Mouse (Mus musculus) intestine, postnatal 0 days (tissue): Measurements from ENCODE around the gene Ophn1. TPM values are rescaled to one million over a fixed set of nuclear protein-coding genes. Genes with fewer than 3 reads are reported as not detected.

Experiments used
- ATAC-seq: fragments of 200-750 bp; cut with Nextera tagmentation; 2 replicates; pipeline ENCODE4 v1.8.0; 2017; ENCODE audit warnings: mild to moderate bottlenecking, moderate TSS enrichment, moderate library complexity
- H3K27ac ChIP-seq: fragments of 300-500 bp; sonication (generic); 2 replicates; pipeline ENCODE4 v1.5.1; 2014; ENCODE audit warnings: mild to moderate bottlenecking, low read depth, low read length, moderate library complexity
- H3K27me3 ChIP-seq: fragments of 300-500 bp; sonication (generic); replicated peaks from 2 replicates; pipeline ENCODE4 v1.6.1; 2014; ENCODE audit warnings: low read length, mixed read lengths; ENCODE audit not compliant: control insufficient read depth, insufficient read depth
- H3K36me3 ChIP-seq: fragments of 300-500 bp; sonication (generic); 2 replicates; pipeline ENCODE4 v1.6.1; 2014; ENCODE audit warnings: mild to moderate bottlenecking, moderate library complexity; ENCODE audit not compliant: control insufficient read depth, insufficient read depth
- H3K4me1 ChIP-seq: fragments of 300-500 bp; sonication (generic); replicated peaks from 2 replicates; pipeline ENCODE4 v1.6.1; 2014; ENCODE audit warnings: antibody characterized with exemption, low read length, mixed read lengths; ENCODE audit not compliant: control insufficient read depth, insufficient read depth
- H3K4me2 ChIP-seq: fragments of 300-500 bp; sonication (generic); replicated peaks from 2 replicates; pipeline ENCODE4 v1.6.1; 2014; ENCODE audit warnings: low read depth, mild to moderate bottlenecking, moderate library complexity
- H3K4me3 ChIP-seq: fragments of 300-500 bp; sonication (generic); 2 replicates; pipeline ENCODE4 v1.5.1; 2014; ENCODE audit warnings: low read depth, low read length
- H3K9ac ChIP-seq: fragments of 300-500 bp; sonication (generic); 2 replicates; pipeline ENCODE4 v1.6.1; 2014; ENCODE audit warnings: mild to moderate bottlenecking, low read depth, low read length
- H3K9me3 ChIP-seq: fragments of 300-500 bp; sonication (generic); 2 replicates; pipeline ENCODE4 v1.6.1; 2016; ENCODE audit warnings: mixed run types; ENCODE audit not compliant: control insufficient read depth
- CTCF ChIP-seq: sonication (generic); IDR thresholded peaks from 2 replicates; pipeline ENCODE4 v1.5.1; 2016; ENCODE audit warnings: low read depth, mild to moderate bottlenecking, control low read depth, antibody characterized with exemption, moderate library complexity
- WGBS: fragments of 180-500 bp; shearing (Covaris S2); extraction: QIAGEN DNeasy Blood & Tissue Kit; methylation state at CpG from one replicate; pipeline ENCODE4 v1.1.7; 2014; 5-methylcytosine and 5-hydroxymethylcytosine counted together
- polyA plus RNA-seq: library from polyadenylated mRNA; unstranded; fragments of >200 nt; fragmentation: Nextera tagmentation; extraction: Ambion mirVana; gene quantifications from 2 replicates; pipeline ENCODE4 v1.2.1, GENCODE M21; 2015

Gene Ophn1
- polyA plus RNA-seq, 1 experiment from 2014 or later, result 4.8 TPM

DNA sequence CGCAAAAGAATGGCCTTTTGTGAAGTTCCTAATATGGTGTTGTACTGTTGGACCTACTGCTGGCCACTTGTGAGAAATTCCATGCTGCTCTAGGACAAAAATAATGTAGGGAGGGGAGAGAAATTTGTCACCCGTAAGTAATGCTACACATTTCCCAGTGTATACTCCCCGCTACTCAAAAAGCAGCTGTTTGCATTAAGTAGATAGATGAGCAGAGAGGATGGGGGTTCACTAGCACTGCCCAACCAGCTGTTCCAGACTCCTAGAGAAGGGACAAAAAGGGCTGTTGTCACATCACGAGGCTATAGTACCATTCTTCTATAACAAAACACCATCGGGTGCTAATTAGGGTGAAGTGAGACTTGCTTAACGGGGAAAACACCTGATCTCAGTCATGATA lies 15.7 kb downstream of the Ophn1 start:
- Histone ChIP-seq H3K36me3 (no peaks in the 10 kb centered on the region), H3K9me3 (no peaks in the 10 kb centered on the region), H3K9ac (no peak overlapping the region), H3K27me3 (no peaks in the 10 kb centered on the region), H3K4me3 (no peak overlapping the region), H3K4me1 (no peaks in the 10 kb centered on the region), H3K27ac (no peak overlapping the region), H3K4me2 (no peak overlapping the region)
- no peak for TF ChIP-seq CTCF
- WGBS, result 69% methylated on average over 6 of the region's 6 CpGs
- ATAC-seq, result no peak

DNA sequence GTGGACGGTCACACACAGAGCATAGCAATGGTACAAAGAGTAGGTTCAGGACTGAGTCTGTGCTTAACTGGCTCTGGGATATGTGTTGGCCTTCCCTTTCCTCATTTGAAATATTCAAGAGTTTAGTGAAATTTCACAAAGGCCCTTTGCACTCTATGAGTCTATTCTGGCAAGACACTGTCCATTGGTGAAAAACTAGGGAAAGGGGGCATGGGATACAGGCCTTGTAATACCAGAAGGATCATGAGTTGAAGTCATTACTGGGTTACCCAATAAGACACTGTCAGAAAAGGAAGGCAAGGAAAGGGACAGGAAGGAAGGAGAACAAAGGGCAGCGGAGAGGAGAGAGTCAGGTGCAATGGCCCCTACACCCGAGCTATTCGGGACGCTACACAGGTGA lies 16.7 kb downstream of the Ophn1 start:
- Histone ChIP-seq H3K27ac (no peak overlapping the region), H3K4me1 (no peaks in the 10 kb centered on the region), H3K9me3 (no peaks in the 10 kb centered on the region), H3K27me3 (no peaks in the 10 kb centered on the region), H3K4me2 (no peak overlapping the region), H3K4me3 (no peak overlapping the region), H3K36me3 (no peaks in the 10 kb centered on the region), H3K9ac (no peak overlapping the region)
- TF ChIP-seq CTCF, result no peak
- WGBS, result 80% methylated on average over 5 of the region's 5 CpGs
- ATAC-seq, result no peak

DNA sequence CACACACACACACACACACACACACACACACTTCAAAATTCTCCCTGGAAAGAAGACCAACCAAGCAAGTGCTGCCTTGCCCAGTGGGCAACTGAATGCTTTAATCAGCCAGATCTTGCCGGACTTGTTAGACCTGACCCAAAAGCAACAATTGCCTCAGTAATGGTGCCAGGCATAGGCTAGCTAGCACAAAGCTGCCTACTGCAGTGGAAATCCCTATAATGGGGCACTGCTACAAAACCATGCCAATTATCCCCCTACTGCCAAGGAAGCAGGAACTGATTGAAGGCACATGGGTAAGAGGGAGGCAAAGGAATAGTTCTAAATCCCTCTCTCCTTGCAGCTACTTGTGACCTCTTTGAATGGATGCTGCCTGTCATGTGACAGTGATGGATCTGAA lies 18.8 kb downstream of the Ophn1 start:
- H3K9ac ChIP-seq, result no peak overlapping the region
- H3K4me2 ChIP-seq, result no peak overlapping the region
- H3K4me3 ChIP-seq, result no peak overlapping the region
- WGBS, result 94% methylated on average over 1 of the region's 1 CpGs
- no peaks in the 10 kb centered on the region for H3K27me3 ChIP-seq
- no peaks in the 10 kb centered on the region for H3K4me1 ChIP-seq
- no peak for ATAC-seq
- no peak overlapping the region for H3K27ac ChIP-seq
- no peak for TF ChIP-seq CTCF
- no peaks in the 10 kb centered on the region for H3K36me3 ChIP-seq
- no peaks in the 10 kb centered on the region for H3K9me3 ChIP-seq

DNA sequence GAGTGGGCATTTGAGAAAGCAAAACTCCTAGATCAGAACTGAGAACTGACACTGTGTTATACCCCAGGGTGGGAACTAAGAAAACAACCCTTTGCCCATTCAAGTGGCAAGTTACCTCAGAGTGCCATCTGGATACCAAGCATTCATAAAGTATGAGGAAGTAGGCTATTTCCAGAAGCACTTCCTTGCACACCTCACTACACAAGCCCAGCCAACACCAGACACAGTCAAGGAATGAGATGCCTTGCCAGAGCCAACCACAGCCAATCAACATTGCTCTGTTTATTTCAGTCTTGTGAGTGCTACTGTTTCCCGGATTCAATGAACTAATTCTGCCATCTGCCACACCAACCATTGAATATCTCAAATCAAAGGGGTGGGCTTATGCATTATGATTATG lies 20.3 kb downstream of the Ophn1 start:
- no peaks in the 10 kb centered on the region for H3K4me1 ChIP-seq
- no peak overlapping the region for H3K27ac ChIP-seq
- no peaks in the 10 kb centered on the region for H3K9me3 ChIP-seq
- ATAC-seq, result no peak
- no peak for TF ChIP-seq CTCF
- no peaks in the 10 kb centered on the region for H3K36me3 ChIP-seq
- H3K4me2 ChIP-seq, result no peak overlapping the region
- H3K9ac ChIP-seq, result no peak overlapping the region
- H3K27me3 ChIP-seq, result no peaks in the 10 kb centered on the region
- H3K4me3 ChIP-seq, result no peak overlapping the region
- 79% methylated on average over 1 of the region's 1 CpGs for WGBS

DNA sequence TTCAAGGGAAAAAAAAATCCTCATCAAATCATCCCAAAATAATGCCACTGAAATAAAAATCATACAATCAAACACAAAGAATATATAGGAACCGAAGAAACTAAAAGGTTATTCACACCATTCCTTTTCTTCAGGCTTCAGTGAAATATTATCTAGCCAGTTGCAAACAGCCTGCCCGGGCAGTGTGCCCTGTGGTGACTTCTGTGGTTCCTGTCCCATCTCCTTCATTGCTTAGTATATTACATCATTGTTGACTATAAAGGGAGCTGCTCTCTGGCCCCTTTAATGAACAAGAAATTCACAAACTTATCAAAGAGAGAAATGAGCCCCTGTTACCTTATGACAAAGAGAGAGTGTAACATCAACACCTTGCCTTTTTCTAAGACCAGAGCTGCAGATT lies 21.1 kb downstream of the Ophn1 start:
- no peaks in the 10 kb centered on the region for H3K36me3 ChIP-seq
- no peak for ATAC-seq

DNA sequence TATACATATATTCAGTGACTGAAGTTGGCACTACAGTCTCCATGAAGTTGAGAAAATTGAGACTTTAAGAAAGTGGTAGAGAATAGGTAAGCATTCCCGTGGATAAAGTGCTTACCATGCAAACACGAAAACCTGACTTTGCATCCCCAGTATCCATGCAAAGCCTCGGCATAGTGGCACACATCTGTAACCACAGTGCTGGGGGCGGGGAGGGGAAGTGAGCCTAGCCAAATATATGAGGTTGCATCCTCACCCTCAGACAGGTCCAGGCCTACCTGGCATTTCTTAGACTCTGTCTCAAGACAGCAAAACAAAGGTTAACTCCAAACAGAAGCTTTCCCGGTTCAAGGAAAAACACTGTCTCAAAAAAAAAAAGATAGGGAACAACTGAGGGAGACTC lies 21.7 kb downstream of the Ophn1 start:
- WGBS, result 78% methylated on average over 5 of the region's 5 CpGs
- H3K9me3 ChIP-seq, result no peaks in the 10 kb centered on the region
- no peak overlapping the region for H3K4me2 ChIP-seq
- H3K9ac ChIP-seq, result no peak overlapping the region
- H3K36me3 ChIP-seq, result no peaks in the 10 kb centered on the region
- ATAC-seq, result no peak
- no peak overlapping the region for H3K27ac ChIP-seq
- no peaks in the 10 kb centered on the region for H3K4me1 ChIP-seq
- no peak overlapping the region for H3K4me3 ChIP-seq
- TF ChIP-seq CTCF, result no peak
- no peaks in the 10 kb centered on the region for H3K27me3 ChIP-seq

More for the DNA sequence above, 21.1 kb downstream of the Ophn1 start:
- 70% methylated on average over 2 of the region's 2 CpGs for WGBS
- no peaks in the 10 kb centered on the region for H3K9me3 ChIP-seq
- H3K27me3 ChIP-seq, result no peaks in the 10 kb centered on the region
- H3K4me2 ChIP-seq, result no peak overlapping the region
- H3K4me1 ChIP-seq, result no peaks in the 10 kb centered on the region
- TF ChIP-seq CTCF, result no peak
- H3K9ac ChIP-seq, result no peak overlapping the region
- H3K27ac ChIP-seq, result no peak overlapping the region
- no peak overlapping the region for H3K4me3 ChIP-seq

DNA sequence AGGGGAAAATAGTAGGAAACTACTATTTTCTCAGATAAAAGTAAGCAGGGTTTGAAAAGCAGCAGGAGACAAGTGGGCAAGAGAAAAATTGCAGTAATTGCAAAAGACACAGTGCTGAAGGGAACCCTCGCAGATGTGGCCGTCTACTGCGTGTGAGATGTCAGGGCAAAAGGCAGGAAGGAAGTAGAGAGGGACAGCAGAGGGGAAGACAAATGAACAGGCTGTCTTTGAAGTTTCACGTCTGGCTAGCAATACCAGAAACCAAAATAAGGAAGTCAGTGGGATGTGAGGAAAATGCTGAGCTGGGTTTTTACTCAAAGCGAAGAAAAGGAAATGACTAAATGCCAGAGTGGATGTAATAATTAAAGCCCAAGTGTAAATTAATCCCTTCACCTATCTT lies 30.7 kb downstream of the Ophn1 start:
- no peak for ATAC-seq
- H3K9ac ChIP-seq, result no peak overlapping the region
- H3K9me3 ChIP-seq, result no peaks in the 10 kb centered on the region
- H3K36me3 ChIP-seq, result no peaks in the 10 kb centered on the region
- 63% methylated on average over 5 of the region's 5 CpGs for WGBS
- no peak overlapping the region for H3K4me2 ChIP-seq
- no peak for TF ChIP-seq CTCF
- H3K4me3 ChIP-seq, result no peak overlapping the region
- H3K4me1 ChIP-seq, result no peaks in the 10 kb centered on the region
- H3K27ac ChIP-seq, result no peak overlapping the region
- H3K27me3 ChIP-seq, result no peaks in the 10 kb centered on the region
